Mouse (Mus musculus) olfactory bulb, adult 2 months (tissue): ENCODE results near the gene Adat3. TPM values are rescaled to one million over a fixed set of nuclear protein-coding genes. Genes with fewer than 3 reads are reported as not detected.

ENCODE experiments used
- H3K27ac ChIP-seq: fragments of 200-500 bp; 2 replicates; pipeline ENCODE4 v1.5.1; 2012; ENCODE audit warnings: low read depth, low read length; ENCODE audit not compliant: insufficient read depth
- H3K4me1 ChIP-seq: fragments of 200-500 bp; 2 replicates; pipeline ENCODE4 v1.6.1; 2012; ENCODE audit warnings: low read length; ENCODE audit not compliant: control insufficient read depth, insufficient read depth
- H3K4me3 ChIP-seq: fragments of 200-500 bp; 2 replicates; pipeline ENCODE4 v1.5.1; 2012; ENCODE audit warnings: mild to moderate bottlenecking, low read depth, low read length, moderate library complexity; ENCODE audit not compliant: insufficient read depth
- CTCF ChIP-seq: fragments of 200-500 bp; IDR thresholded peaks from 2 replicates; pipeline ENCODE4 v1.5.1; 2012; ENCODE audit warnings: low read depth, mild to moderate bottlenecking, low read length, moderate library complexity; ENCODE audit not compliant: insufficient read depth
- POLR2A ChIP-seq: fragments of 200-500 bp; IDR thresholded peaks from 2 replicates; pipeline ENCODE4 v1.6.1; 2012; ENCODE audit warnings: mild to moderate bottlenecking, low read depth, low read length, moderate library complexity; ENCODE audit not compliant: insufficient read depth
- WGBS: fragments of 180-500 bp; shearing (Covaris S2); methylation state at CpG from one replicate; pipeline ENCODE4 v1.1.7; 2018; 5-methylcytosine and 5-hydroxymethylcytosine counted together
- polyA plus RNA-seq: library from polyadenylated mRNA; stranded (reverse); fragments of >200 nt; gene quantifications from 2 replicates; pipeline ENCODE4 v1.2.4, GENCODE M21; 2012; ENCODE audit warnings: low replicate concordance; ENCODE audit not compliant: missing spikeins, insufficient read depth, insufficient read length

Adat3 gene
- polyA plus RNA-seq, 1 experiment: not detected

DNA sequence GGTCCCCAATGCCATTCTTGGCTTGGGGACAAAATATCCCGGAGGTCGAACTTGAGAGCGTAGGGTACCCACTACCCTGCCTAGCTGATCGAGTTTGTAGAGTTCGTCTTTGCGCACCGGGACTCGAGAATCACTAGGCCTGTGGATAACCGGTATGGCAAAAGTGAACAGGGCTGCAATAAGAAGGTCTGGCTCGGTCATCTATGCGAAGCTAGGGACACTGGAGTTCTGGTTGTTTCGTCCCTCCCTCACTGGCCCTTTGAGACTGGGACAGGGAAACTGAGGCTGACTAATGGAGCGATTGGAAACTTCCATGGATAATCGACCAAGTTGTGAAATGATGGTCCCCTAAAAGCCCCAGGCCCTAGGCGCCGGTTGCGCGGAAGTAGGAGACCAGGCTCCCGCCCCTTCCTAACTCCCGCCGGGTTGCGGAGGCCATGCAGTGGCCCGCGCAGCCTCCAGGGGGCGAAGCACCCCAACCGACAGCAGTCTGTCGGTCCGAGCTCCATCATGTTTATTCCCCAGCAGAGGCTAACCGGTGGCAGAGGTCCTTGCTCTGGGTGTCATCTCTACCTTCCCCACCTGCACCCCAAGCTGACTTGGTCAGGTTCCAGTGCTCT lies 24.4 kb upstream of the Adat3 start:
- WGBS: 1% methylated on average over 29 of the region's 29 CpGs
- Histone ChIP-seq H3K27ac (peak overlapping the region; percentile 34; the same call in 1 of the 2 replicates), H3K4me3 (peak overlapping the region; percentile 86), H3K4me1 (peaks cover 31% of the 10 kb centered on the region)
- TF ChIP-seq POLR2A (no peak), CTCF (peak; percentile 86)

DNA sequence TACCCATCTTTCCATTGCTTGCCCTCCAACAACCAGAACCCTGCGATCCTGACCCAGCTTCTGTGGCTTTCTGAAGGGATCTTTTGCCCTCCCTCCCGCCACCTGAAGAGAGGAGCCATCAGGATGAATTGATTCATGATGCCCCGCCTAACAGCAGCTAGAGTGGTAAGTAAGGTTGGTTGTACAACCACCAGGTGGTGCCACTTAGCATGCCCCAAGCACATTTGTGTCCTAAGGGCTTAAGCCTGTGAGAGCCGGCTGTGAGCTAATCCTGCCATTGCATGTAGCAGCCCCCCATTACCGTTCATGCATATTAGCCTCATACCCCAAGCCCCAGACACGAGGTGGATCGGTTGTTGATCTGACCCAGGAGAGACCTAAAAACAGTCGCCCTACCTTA lies 23.8 kb upstream of the Adat3 start:
- peak; percentile 40 for TF ChIP-seq CTCF
- no peak for TF ChIP-seq POLR2A
- Histone ChIP-seq H3K4me3 (no peak overlapping the region), H3K27ac (0 out of 2 replicates have a peak overlapping the region, but pooled peaks have one; percentile 5), H3K4me1 (peaks cover 30% of the 10 kb centered on the region)
- 3% methylated on average over 8 of the region's 8 CpGs for whole genome bisulfite sequencing

DNA sequence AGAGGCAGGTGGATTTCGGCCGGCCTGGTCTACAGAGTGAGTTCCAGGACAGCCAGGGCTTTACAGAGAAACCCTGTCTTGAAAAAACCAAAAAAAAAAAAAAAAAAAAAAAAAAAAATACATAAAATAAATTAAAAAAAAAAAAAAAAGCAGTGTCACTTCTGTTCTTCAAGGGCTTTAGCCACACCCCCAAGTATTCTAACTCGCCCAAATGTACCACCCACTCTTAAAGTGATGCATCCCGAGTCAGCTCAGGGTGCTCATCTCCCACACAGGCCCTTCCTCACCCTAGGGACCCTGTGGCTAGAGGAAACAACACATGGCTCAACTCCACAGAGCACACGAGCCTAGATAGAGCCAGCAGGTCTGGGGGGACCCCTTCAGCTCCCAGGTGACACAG lies 19.6 kb upstream of the Adat3 start:
- Histone ChIP-seq H3K4me3 (no peak overlapping the region), H3K27ac (no peak overlapping the region), H3K4me1 (peaks cover 48% of the 10 kb centered on the region)
- no peak for TF ChIP-seq CTCF
- TF ChIP-seq POLR2A: no peak
- 64% methylated on average over 5 of the region's 5 CpGs for WGBS

DNA sequence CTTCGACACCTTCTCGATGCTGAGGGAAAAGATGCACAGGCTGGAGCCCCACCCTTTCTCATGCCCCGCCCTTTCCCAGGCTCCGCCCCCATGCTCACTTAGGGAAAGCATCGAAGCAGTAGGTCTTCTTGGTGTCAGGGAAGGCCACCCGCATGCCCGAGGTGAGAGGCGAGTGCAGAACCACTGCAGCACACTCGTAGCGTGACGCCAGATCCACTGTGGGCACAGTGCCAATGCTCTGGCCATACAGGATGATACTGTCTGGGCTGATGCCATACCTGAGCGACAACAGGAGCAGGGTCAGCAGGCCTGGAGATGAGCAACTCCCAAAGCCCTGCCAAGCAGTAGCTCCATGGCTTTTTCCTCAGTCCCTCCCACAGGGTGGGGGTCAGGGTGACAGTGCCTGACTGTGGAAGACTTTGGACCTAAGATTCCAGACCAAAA lies 18.6 kb upstream of the Adat3 start:
- Histone ChIP-seq H3K27ac (no peak overlapping the region), H3K4me3 (no peak overlapping the region), H3K4me1 (peaks cover 46% of the 10 kb centered on the region)
- WGBS: 59% methylated on average over 12 of the region's 12 CpGs
- TF ChIP-seq CTCF (no peak), POLR2A (no peak)

DNA sequence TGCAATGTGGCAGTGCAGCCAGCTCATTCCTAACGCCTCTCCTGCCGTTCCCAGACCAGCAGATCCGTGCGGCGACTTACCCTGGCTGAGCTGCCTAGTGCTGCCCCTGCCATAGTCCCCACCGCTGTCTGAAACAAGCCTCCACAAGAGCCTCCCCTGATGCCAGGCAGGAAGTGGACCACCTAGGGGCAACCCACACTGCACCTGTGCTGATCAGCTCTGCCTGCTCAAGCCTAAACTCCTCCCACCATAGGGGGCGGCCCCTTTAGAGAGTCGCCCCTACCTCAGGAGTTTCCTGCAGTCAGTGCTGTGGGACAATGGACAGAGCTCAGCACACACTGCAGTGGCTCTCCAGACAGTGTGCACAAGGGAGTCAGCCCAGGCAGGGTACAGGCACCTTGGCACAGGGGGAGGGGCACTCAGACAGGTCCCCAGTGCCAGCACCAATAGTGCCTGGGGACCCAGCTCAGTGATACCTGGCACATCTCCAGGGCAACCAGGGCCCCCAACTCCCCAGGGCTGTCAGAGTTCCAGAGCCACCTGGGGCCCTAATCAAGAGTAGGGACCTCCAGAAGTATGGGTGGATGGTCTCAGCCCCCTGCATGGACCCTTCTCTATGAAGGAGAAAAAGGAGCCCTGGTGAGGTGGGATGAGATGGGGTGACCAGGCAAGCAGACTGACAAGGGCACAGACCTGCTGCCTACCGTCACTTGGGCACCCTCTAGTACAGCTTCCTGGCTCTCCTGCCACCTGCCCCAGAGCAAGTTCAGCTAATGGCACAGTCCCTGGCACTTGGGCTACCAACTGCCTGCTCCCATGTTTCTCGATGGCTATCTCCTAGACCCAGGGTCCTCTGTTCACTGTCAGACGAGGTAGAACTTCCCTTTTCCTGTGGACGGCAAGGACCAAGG lies 17.8 kb upstream of the Adat3 start:
- TF ChIP-seq POLR2A (no peak), CTCF (no peak)
- 65% methylated on average over 12 of the region's 12 CpGs for WGBS
- Histone ChIP-seq H3K27ac (no peak overlapping the region), H3K4me3 (no peak overlapping the region), H3K4me1 (peaks cover 50% of the 10 kb centered on the region)

- 92% methylated on average over 8 of the region's 8 CpGs for WGBS
- TF ChIP-seq CTCF: no peak
- TF ChIP-seq POLR2A: no peak
- Histone ChIP-seq H3K4me3 (no peak overlapping the region), H3K4me1 (peaks cover 53% of the 10 kb centered on the region), H3K27ac (no peak overlapping the region)
These were observed 17.1 kb upstream of the Adat3 start for GRCm38 (mm10) chr10:80585581-80585980.

- 92% methylated on average over 43 of the region's 51 CpGs for WGBS
These were observed 16.0 kb upstream of the Adat3 start for GRCm38 (mm10) chr10:80586407-80587304.

GRCm38 (mm10) chr10:80587305-80587657 lies 15.4 kb upstream of the Adat3 start:
- TF ChIP-seq CTCF (no peak), POLR2A (no peak)
- Histone ChIP-seq H3K4me3 (no peak overlapping the region), H3K4me1 (peaks cover 53% of the 10 kb centered on the region), H3K27ac (no peak overlapping the region; the same call in 1 of the 2 replicates)
- 23% methylated on average over 4 of the region's 4 CpGs for WGBS

More at GRCm38 (mm10) chr10:80586407-80587304, 16.0 kb upstream of the Adat3 start:
- Histone ChIP-seq H3K4me1 (peaks cover 53% of the 10 kb centered on the region), H3K4me3 (no peak overlapping the region), H3K27ac (no peak overlapping the region; the same call in 1 of the 2 replicates)
- TF ChIP-seq CTCF (no peak), POLR2A (no peak)
